Mouse (Mus musculus) macrophage (primary cell): ENCODE measurements at regions not wholly inside any gene's neighbourhood (a gene's known extent, or its start where the extent isn't known, plus 50 kb on each side); places are given as distances from the start of the nearest gene placed in this dataset.

ENCODE experiments used
- H3K27ac ChIP-seq: fragments of 350-480 bp; formaldehyde crosslinking; 2 replicates; pipeline ENCODE4 v1.9.0; 2021
- H3K36me3 ChIP-seq: fragments of 350-480 bp; formaldehyde crosslinking; 2 replicates; pipeline ENCODE4 v1.9.0; 2021; ENCODE audit errors: inconsistent target
- H3K4me3 ChIP-seq: fragments of 350-480 bp; formaldehyde crosslinking; 2 replicates; pipeline ENCODE4 v1.9.0; 2021; ENCODE audit errors: inconsistent target
- H3K79me2 ChIP-seq: fragments of 350-480 bp; formaldehyde crosslinking; 2 replicates; pipeline ENCODE4 v1.9.0; 2021; ENCODE audit errors: inconsistent target
- WGBS: methylation state at CpG from one replicate; pipeline ENCODE4 v1.1.7; 2026; ENCODE audit warnings: inconsistent platforms; ENCODE audit not compliant: missing documents; 5-methylcytosine and 5-hydroxymethylcytosine counted together

GRCm38 (mm10) chr6:89033433-89034298 is 131.6 kb downstream of the Tpra1 start:
- Histone ChIP-seq H3K27ac (no peak overlapping the region), H3K36me3 (no peaks in the 10 kb centered on the region)
- 67% methylated on average over 5 of the region's 5 CpGs for WGBS

GRCm38 (mm10) chr6:89034455-89034854 is 132.4 kb downstream of the Tpra1 start:
- no peak overlapping the region for H3K4me3 ChIP-seq
- WGBS = 94% methylated on average over 3 of the region's 3 CpGs
- no peaks in the 10 kb centered on the region for H3K36me3 ChIP-seq
- H3K79me2 ChIP-seq = no peaks in the 10 kb centered on the region
- H3K27ac ChIP-seq = no peak overlapping the region

More at GRCm38 (mm10) chr6:89033433-89034298, 131.6 kb downstream of the Tpra1 start:
- Histone ChIP-seq H3K79me2 (no peaks in the 10 kb centered on the region), H3K4me3 (no peak overlapping the region)

- WGBS = 85% methylated on average over 13 of the region's 13 CpGs
- no peaks in the 10 kb centered on the region for H3K79me2 ChIP-seq
- no peaks in the 10 kb centered on the region for H3K36me3 ChIP-seq
- no peak overlapping the region for H3K27ac ChIP-seq
- H3K4me3 ChIP-seq = no peak overlapping the region
Observed at GRCm38 (mm10) chr6:89035061-89035835, 133.2 kb downstream of the Tpra1 start.

- Histone ChIP-seq H3K27ac (no peak overlapping the region), H3K4me3 (no peak overlapping the region), H3K36me3 (no peaks in the 10 kb centered on the region), H3K79me2 (no peaks in the 10 kb centered on the region)
- 83% methylated on average over 4 of the region's 4 CpGs for WGBS
Observed at GRCm38 (mm10) chr6:89035836-89036156, 133.7 kb downstream of the Tpra1 start.

DNA sequence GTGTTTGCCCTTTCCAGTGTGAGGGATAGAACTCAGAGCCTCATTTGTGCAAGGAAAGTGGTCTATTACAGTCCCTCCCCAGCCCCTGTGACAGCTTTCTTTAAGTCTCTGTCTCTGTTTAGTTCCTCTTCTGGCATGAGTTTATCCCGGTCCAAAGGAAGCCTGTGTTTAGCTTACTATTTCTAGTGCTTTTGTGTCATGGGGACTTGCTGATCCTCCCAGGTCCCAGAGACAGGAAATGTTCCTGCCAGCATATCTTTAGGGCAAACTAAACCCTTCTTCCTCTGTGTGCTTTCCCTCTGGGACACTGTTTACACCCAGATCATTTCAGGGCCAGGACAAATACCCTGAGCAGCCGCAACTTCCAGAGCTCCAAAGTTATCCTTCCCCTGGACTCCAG is 135.3 kb downstream of the Tpra1 start:
- no peaks in the 10 kb centered on the region for H3K36me3 ChIP-seq
- no peak overlapping the region for H3K4me3 ChIP-seq
- no peak overlapping the region for H3K27ac ChIP-seq
- 51% methylated on average over 2 of the region's 2 CpGs for WGBS
- no peaks in the 10 kb centered on the region for H3K79me2 ChIP-seq

GRCm38 (mm10) chr6:89037901-89038300 is 135.8 kb downstream of the Tpra1 start:
- no peaks in the 10 kb centered on the region for H3K79me2 ChIP-seq
- no peaks in the 10 kb centered on the region for H3K36me3 ChIP-seq
- no peak overlapping the region for H3K27ac ChIP-seq
- no peak overlapping the region for H3K4me3 ChIP-seq
- 83% methylated on average over 7 of the region's 7 CpGs for WGBS

DNA sequence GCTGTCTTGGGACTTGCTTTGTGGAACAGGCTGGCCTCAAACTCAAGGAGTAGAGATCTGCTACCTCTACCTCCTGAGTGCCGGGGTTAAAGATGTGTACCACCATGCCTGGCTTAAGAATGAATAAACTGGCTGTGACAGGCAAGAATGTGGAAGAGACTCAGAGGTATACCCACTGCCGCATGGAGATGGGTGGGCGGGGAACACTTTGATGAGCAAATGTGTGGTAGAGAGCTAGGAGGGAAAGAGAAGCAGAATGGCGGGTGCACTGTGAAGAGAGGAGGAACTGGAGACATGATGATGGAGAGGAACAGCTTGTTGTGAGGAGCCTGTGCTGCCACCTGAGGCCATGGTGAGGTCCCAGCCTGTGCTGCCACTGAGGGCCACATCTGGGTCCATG is 138.9 kb downstream of the Tpra1 start:
- H3K27ac ChIP-seq = no peak overlapping the region
- H3K4me3 ChIP-seq = no peak overlapping the region
- H3K79me2 ChIP-seq = no peaks in the 10 kb centered on the region
- 94% methylated on average over 4 of the region's 4 CpGs for WGBS
- no peaks in the 10 kb centered on the region for H3K36me3 ChIP-seq

DNA sequence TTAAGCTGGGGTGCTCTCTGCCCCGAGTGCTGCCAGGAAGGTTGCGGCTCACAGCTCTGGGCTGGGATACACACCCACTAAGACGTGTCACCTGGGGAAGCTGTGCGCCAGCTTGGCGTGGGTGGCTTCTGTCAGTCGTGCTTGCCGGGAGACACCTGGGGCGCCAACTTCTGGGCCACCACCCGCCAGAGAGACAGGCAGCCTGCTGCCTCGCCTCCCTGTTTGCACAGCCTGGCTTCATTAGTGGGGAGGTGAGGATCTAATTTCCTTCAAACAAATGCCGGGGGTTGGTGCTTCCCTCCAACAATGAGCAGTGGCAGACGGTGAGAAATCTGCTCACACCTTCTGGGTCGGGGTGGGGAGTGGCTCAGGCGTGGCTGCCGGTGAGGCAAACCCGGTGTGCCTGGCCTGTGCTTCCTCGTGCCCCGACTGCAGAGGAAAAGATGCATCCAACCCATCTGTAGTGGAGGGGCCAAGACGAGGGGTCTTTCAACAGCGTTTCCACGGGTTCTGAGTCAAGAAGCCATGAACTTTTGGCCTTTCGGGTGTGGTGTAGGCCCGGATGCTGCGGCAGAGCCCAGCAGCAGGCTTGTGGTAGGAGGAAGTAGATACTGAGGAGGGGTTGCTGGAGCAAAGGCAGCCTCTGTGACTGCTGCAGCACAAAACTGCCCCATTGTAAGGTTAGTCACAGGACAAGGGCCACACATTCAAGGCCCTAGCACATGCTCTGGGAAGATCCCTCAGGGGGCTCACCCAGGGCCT is 140.6 kb downstream of the Tpra1 start:
- Histone ChIP-seq H3K4me3 (no peak overlapping the region), H3K36me3 (no peaks in the 10 kb centered on the region), H3K27ac (no peak overlapping the region), H3K79me2 (no peaks in the 10 kb centered on the region)
- 22% methylated on average over 24 of the region's 24 CpGs for WGBS

- WGBS = 77% methylated on average over 4 of the region's 4 CpGs
Observed at GRCm38 (mm10) chr6:89045436-89045966, 143.4 kb downstream of the Tpra1 start.

DNA sequence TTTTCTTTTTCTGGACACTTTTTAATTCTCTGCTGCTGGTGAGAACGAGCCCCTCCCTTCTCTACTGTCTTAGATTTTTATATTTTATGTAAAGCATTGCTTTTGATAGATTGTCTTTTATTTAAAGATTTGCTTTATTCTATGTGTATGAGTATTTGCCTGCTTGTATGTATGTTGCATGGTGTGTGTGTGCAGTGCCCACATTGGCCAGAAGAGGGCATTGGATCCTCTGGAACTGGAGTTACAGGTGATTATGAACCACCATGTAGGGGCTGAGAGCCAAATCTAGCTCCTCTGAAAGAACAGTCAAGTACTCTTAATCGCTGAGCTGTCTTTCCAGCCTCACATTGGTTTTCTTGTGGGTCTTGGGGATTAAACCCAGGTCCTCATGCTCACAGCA is 144.4 kb downstream of the Tpra1 start:
- no peaks in the 10 kb centered on the region for H3K36me3 ChIP-seq
- no peak overlapping the region for H3K27ac ChIP-seq
- no peak overlapping the region for H3K4me3 ChIP-seq
- no peaks in the 10 kb centered on the region for H3K79me2 ChIP-seq
- 96% methylated on average over 2 of the region's 2 CpGs for WGBS

More at GRCm38 (mm10) chr6:89045436-89045966, 143.4 kb downstream of the Tpra1 start:
- Histone ChIP-seq H3K27ac (no peak overlapping the region), H3K4me3 (no peak overlapping the region), H3K79me2 (no peaks in the 10 kb centered on the region), H3K36me3 (no peaks in the 10 kb centered on the region)

GRCm38 (mm10) chr6:89047629-89048332 is 145.7 kb downstream of the Tpra1 start:
- WGBS = 63% methylated on average over 6 of the region's 6 CpGs
- Histone ChIP-seq H3K27ac (no peak overlapping the region), H3K79me2 (no peaks in the 10 kb centered on the region), H3K4me3 (no peak overlapping the region), H3K36me3 (no peaks in the 10 kb centered on the region)

DNA sequence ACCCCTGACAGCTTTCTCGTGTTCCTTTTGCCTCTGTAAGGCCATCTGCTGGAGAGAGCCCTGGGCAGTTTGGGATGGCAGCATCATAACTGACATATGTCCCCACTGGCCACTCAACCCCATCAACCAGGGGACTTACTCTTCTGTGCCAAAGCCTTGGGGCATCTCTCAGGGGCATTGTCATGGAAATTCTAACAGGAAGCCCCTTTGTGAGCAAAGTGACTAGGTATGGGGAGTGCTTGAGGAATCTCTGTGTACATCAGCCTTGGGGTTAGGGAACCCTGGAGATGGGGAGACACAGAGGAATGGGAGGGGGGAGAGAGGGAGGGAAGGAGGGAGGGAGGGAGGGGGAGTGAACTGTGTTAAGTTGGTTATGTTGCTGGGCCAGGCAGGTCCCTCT is 147.2 kb downstream of the Tpra1 start:
- H3K36me3 ChIP-seq = no peaks in the 10 kb centered on the region
- H3K4me3 ChIP-seq = no peak overlapping the region
- H3K27ac ChIP-seq = no peak overlapping the region
- H3K79me2 ChIP-seq = no peaks in the 10 kb centered on the region
- WGBS = 79% methylated on average over 1 of the region's 1 CpGs

- Histone ChIP-seq H3K36me3 (no peaks in the 10 kb centered on the region), H3K4me3 (no peak overlapping the region), H3K27ac (no peak overlapping the region), H3K79me2 (no peaks in the 10 kb centered on the region)
- 67% methylated on average over 13 of the region's 13 CpGs for WGBS
Observed at GRCm38 (mm10) chr6:89050575-89051270, 148.7 kb downstream of the Tpra1 start.
